Mouse (Mus musculus) heart, adult 8-10 months (tissue): ENCODE results near the gene Man1a. TPM values are rescaled to one million over a fixed set of nuclear protein-coding genes. Genes with fewer than 3 reads are reported as not detected.

Experiments
- DNase-seq: peaks from one replicate; pipeline ENCODE4 v3.0.0; 2022; ENCODE audit warnings: low spot score
- total RNA-seq, 4 experiments: library from RNA; stranded (reverse); gene quantifications; 2 replicates each; pipeline ENCODE4 v1.2.4; 2022

Man1a gene
- total RNA-seq, result 10 to 100 TPM; 34.3 to 41.0 (median 38.3) TPM

- no peak for DNase-seq
These were observed at the start of gene Man1a for GRCm38 (mm10) chr10:54076420-54076819. Man1a (minus strand) TSS chr10:54076609.

GRCm38 (mm10) chr10:54121816-54122215 is 45.4 kb upstream of the Man1a start:
- no peak for DNase-seq

DNA sequence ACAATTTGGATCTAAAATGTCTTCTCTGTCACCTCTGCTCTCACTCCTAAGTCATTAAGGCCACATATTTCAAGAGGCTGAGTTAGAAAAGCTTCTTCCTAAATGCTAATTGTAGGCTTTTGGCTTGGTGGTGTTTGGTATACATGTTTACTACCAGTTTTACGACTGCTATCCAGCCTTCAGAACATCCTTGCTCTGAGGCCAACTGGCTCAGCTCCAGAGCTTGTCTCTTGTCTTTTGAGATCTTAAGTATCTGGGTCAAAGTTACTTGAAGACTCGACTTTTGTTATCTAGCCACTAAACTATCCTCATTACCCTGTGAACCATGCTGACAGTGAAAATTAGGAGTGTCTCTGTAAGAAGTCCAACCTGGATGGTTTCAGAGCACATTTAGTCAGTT is 44.0 kb upstream of the Man1a start:
- no peak for DNase-seq

DNA sequence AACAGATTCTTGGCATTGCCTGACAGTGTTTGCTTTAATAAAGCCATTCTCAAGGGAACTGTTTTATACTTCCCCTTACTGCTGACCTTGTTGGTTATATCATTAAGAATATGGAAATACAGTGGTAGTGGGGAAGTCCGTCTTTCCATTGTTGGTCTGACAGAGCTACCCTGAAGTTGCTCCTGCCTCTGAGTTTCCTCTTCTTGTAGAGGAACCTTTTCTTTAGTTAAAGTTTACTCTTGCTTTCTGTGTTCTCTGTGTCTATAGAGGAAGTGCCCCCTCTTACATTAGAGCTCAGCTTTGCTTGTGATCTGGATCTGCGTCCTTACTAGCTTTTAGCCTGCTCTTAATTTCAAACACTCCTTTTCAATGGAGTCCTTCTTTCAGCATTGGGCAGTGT is 42.9 kb upstream of the Man1a start:
- no peak for DNase-seq

DNA sequence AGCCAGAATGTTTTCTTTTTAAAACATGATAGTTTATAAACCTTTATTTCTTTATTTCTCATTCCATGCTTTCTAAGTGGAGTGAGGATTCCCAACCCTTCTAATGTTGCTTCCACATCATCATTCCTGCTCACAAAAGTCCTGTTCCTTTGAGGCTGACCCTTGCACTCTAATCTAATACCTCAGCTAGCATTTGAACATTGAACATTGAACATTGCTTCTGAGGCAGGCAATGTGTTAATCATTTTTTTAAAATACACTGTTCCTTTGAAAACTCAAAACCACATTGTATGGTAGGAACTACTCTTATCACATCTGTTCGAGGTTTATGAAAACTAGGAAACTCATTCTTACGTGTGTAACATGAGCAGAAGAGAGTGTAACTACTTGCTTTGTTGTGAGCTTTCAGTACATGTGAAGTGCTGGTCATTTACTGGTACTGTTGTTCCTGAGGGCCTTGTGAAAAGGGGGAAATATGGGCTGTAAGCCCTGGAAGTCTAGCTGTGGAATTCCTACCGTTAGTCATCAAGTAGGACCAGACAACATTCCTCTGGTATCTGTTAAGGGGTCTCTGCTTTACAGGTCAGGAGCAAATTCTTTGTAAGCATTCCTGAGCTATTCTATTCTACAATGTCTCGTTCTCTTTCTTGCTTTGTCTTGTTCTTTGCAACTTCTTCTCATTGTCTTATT is 42.0 kb upstream of the Man1a start:
- DNase-seq, result no peak

GRCm38 (mm10) chr10:54117763-54118162 is 41.4 kb upstream of the Man1a start:
- DNase-seq, result peak; percentile 80

GRCm38 (mm10) chr10:54103671-54104070 is 27.3 kb upstream of the Man1a start:
- DNase-seq, result no peak

- no peak for DNase-seq
These were observed 15.7 kb upstream of the Man1a start for GRCm38 (mm10) chr10:54092081-54092480.

GRCm38 (mm10) chr10:54089923-54090322 is 13.5 kb upstream of the Man1a start:
- no peak for DNase-seq

GRCm38 (mm10) chr10:54087346-54087745 is 10.9 kb upstream of the Man1a start:
- no peak for DNase-seq

DNA sequence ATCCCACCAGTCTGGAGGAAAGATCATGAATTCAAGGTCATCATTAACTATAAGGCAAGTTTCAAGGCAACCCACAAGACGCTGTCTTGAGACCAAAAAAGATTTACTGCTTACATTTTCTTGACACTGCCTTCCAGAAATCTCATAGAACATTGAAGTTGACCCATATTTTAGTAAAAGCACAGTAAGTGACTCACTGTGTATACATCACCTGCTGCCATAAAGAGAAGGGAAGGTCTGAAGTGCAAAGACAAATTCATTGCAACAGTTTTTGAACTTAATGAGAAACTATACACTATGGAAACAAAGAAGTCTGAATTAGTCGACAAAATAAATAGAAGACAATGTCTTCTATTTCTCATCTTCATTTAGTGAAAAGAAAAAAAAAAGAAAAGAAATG is 8.7 kb upstream of the Man1a start:
- DNase-seq, result no peak

GRCm38 (mm10) chr10:54077005-54077404 is 596 bp upstream of the Man1a start:
- DNase-seq, result no peak

DNA sequence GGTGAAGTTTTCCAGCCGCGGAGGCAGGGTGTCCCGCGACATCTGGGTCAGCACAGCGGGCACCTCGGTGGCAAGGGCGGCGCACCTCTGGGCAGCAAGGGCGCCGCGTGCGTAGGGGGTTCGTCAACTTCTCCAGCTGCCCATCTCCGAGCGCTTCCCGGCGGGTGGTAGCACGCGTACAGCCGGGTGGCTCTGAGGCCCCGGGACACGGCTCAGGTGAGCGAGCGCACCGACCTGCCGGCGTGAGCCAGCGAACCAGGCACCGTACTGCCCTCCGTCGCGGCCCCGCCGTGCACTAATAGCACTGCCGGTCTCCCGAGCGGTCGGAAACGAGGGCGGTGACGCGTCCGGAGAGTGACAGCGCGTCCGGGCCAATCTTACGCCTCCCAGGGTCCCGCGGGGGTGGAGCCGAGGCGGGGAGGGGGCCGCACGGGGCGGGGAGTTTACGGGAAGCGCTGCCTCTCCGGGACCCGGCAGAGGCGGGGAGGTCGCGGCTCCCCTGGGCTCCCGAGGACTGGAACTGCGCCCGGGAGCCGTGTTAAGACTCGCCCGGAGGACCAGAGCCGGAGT is 883 bp downstream of the Man1a start:
- peak; percentile 98 for DNase-seq

DNA sequence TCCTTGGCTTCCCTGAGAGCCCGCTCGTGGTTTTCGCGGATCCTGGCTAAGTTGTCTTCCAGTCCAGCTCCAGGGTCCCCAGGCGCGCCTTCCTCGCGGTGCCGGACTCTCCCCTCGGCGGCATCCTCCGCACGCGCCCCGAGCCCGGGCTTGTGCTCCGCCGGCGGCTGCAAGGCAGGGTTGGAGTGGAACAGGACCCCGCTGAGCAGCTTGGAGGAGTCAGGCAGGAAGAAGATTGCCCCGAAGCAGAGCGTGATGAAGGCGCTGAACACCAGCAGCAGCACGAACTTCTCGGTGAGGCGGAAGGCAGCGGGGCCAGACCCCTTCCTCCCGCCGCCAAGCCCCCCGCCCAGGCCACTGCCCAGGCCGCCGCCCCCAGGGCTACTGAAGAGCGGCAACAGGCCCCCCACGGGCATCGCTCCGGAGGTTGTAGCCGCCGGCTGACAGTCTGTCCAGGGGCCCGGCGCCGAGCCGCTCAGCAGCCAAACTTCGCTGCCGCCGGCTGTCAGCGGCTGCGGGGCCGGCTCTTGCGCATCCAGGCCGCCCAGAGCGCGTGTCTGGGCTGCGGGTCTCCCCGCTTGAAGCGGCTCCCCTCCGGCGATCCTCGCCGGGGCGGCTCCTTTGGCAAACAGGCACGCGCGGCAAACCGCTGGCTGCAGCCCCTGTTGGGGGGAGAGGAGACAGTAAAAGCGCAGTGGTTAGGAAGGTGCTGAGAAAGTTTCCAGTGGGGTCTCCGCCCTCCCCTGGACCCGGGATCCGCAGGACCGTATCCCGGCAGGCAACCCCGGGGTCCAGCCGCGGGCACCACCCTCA is 1.6 kb downstream of the Man1a start:
- no peak for DNase-seq

DNA sequence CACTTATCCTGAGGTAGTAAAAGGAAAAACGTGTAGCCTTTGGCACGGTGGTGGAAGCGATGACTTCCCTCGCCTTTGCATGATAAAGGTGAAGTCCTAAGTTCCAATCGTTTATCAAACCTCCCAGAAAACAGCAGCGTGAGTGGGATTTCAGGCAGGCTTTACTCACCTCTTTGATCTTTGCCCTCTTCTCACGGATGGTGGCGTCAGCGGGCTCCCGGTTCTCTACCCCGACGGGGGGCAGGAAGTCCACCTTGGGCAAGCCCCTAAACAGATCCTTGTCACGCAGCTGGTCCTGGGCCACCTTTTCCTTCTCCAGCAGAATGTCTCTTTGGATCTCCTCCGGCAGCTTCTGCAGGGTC is 2.2 kb downstream of the Man1a start:
- DNase-seq, result no peak

- DNase-seq, result no peak
These were observed 2.7 kb downstream of the Man1a start for GRCm38 (mm10) chr10:54073641-54074203.

- no peak for DNase-seq
These were observed 4.1 kb downstream of the Man1a start for GRCm38 (mm10) chr10:54072336-54072735.

DNA sequence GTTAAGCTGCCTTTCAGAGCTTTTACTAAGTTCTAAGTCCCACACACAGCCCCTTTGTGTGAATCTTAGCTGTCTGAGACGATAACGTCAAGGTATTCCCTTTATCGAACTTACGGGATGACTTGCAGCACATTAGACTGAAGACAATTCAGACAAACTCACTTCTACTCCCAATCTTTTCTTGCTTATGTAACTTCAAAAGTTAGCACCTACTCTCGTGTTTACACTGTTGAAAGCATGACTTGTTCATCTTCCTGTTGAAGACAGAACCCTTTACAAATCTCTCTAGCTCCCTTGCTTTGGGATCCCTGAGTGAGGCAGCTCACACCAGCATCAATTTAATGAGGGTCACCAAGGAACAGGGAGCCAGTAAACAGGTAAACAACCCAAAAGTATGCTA is 5.9 kb downstream of the Man1a start:
- no peak for DNase-seq

- no peak for DNase-seq
These were observed 7.0 kb downstream of the Man1a start for GRCm38 (mm10) chr10:54069412-54069811.

GRCm38 (mm10) chr10:54066683-54067082 is 9.7 kb downstream of the Man1a start:
- DNase-seq, result no peak

DNA sequence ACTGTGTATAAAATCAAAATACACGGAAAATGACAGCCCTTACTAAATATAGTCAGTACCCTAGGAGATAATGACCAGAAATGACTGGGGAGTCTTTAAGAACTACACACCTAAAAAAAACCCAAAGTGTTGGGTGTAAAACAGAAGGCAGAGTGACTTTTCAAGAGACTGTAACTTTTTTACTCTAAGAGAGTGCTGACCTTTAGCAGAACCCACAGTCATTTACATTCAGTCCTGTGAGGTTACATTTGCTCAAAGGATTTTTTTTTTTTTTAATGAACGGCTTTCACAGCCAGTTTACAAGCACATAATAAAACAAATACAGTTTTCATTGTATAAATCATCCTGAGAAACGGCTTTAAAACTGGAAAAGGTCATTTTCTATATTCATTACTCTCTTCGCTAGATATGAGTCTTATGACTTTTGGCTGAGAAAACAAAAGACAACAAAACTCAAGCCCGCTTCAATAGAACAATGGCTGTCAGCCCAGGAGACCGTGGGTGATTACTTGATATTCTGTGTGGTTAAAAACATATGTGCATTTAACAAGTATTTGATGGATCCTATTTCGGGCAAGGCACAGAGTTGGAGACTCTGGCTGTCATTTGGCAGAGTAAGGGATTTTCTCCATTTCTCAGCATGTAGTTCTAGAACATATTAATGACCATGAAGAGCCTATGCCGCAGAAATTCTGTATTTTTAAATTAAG is 12.7 kb downstream of the Man1a start:
- DNase-seq, result no peak

DNA sequence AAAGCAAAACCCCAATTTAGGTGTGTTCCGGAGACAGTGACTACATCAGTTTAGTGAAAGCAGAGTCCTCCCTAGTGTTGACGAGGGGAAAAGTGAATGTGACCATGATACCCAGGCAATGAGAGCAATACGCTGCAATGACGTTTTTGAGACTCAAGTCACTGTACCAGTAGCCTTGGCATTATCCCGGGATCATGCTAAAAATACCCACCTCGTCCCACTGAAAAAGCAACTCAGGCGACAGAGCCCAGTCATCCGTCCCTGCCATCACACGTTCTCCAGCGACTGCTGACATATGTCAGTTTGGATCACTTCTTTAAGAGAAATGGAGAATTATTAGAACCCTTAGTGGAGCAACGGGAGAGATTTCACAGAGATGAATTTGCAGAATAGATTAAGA is 13.6 kb downstream of the Man1a start:
- DNase-seq, result no peak
